Mouse (Mus musculus): ENCODE measurements around the gene Chd4. TPM values are rescaled to one million over a fixed set of nuclear protein-coding genes. Genes with fewer than 3 reads are reported as not detected.

Gene Chd4
- polyA plus RNA-seq, 1 experiment = 133 TPM

GRCm38 (mm10) chr6:125129710-125130402, 34.1 kb downstream of the Chd4 start:
- Histone ChIP-seq H3K4me3 (no peak overlapping the region), H3K4me2 (ENCODE audit: low read depth) (no peak overlapping the region), H3ac (ENCODE audit: control insufficient read depth, insufficient read length) (no peak overlapping the region), H3K79me2 (ENCODE audit: control insufficient read depth, insufficient read depth) (peaks cover 30% of the 10 kb centered on the region), H3K27me3 (ENCODE audit: control insufficient read depth, insufficient read depth, insufficient read length) (no peaks in the 10 kb centered on the region), H3K36me3 (ENCODE audit: control insufficient read depth, insufficient read depth) (peaks cover 41% of the 10 kb centered on the region)
- TF ChIP-seq MYOD1 (IDR thresholded peaks at IDR 0.05; ENCODE audit: control insufficient read depth in 1 of 3, insufficient read length in 2 of 3, low read depth in 2 of 3) (no peak), POLR2AphosphoS2 (IDR thresholded peaks at IDR 0.05; ENCODE audit: insufficient read length, low read depth) (peak; percentile 81)

- Histone ChIP-seq H3K79me2 (ENCODE audit: control insufficient read depth, insufficient read depth) (peaks cover 35% of the 10 kb centered on the region), H3K4me2 (ENCODE audit: low read depth) (peak within 1 kb of the TSS; percentile 95), H3K36me3 (ENCODE audit: control insufficient read depth, insufficient read depth) (peaks cover 39% of the 10 kb centered on the region), H3ac (ENCODE audit: control insufficient read depth, insufficient read length) (peak within 1 kb of the TSS; percentile 67), H3K27me3 (ENCODE audit: control insufficient read depth, insufficient read depth, insufficient read length) (no peaks in the 10 kb centered on the region), H3K4me3 (peak within 1 kb of the TSS; percentile 99)
- no peak for TF ChIP-seq E2F4 (IDR thresholded peaks at IDR 0.05; ENCODE audit: insufficient read depth)
- peak; percentile 45 for TF ChIP-seq SRF (IDR thresholded peaks at IDR 0.05; ENCODE audit: control insufficient read depth, insufficient read length, low read depth)
- no peak for TF ChIP-seq TCF3 (IDR thresholded peaks at IDR 0.05; ENCODE audit: insufficient read length, low read depth)
- peak; percentile 89 for TF ChIP-seq USF1 (IDR thresholded peaks at IDR 0.05; ENCODE audit: low read depth)
- no peak for TF ChIP-seq REST (IDR thresholded peaks at IDR 0.05; ENCODE audit: insufficient read depth, insufficient read length)
- TF ChIP-seq POLR2A (IDR thresholded peaks at IDR 0.05; ENCODE audit: insufficient read length, low read depth) = peak; percentile 95
- no peak for TF ChIP-seq CEBPB (IDR thresholded peaks at IDR 0.05; ENCODE audit: insufficient read depth, poor library complexity, severe bottlenecking)
- TF ChIP-seq MAX (IDR thresholded peaks at IDR 0.05; ENCODE audit: low read depth) = peak; percentile 75
- TF ChIP-seq POLR2AphosphoS2 (IDR thresholded peaks at IDR 0.05; ENCODE audit: insufficient read length, low read depth) = peak; percentile 99
- no peak for TF ChIP-seq MYOD1 (IDR thresholded peaks at IDR 0.05; ENCODE audit: control insufficient read depth in 1 of 3, insufficient read length in 2 of 3, low read depth in 2 of 3)
- TF ChIP-seq MYOG (IDR thresholded peaks at IDR 0.05; ENCODE audit: control insufficient read depth in 1 of 3, insufficient read depth in 1 of 3, insufficient read length in 2 of 3, low read depth in 2 of 3) = no peak
Observed at GRCm38 (mm10) chr6:125131302-125132156, 35.7 kb downstream of the Chd4 start, which contains the start of gene Nop2. Gene Nop2 (plus strand): TSS chr6:125131909.

GRCm38 (mm10) chr6:125132470-125132869, 36.7 kb downstream of the Chd4 start:
- Histone ChIP-seq H3K4me2 (ENCODE audit: low read depth) (peak overlapping the region; percentile 94), H3K27me3 (ENCODE audit: control insufficient read depth, insufficient read depth, insufficient read length) (no peaks in the 10 kb centered on the region), H3K4me3 (peak overlapping the region; percentile 99), H3K36me3 (ENCODE audit: control insufficient read depth, insufficient read depth) (peaks cover 40% of the 10 kb centered on the region), H3ac (ENCODE audit: control insufficient read depth, insufficient read length) (peak overlapping the region; percentile 67), H3K79me2 (ENCODE audit: control insufficient read depth, insufficient read depth) (peaks cover 44% of the 10 kb centered on the region)
- TF ChIP-seq POLR2A (IDR thresholded peaks at IDR 0.05; ENCODE audit: insufficient read length, low read depth) (no peak), TCF3 (IDR thresholded peaks at IDR 0.05; ENCODE audit: insufficient read length, low read depth) (no peak), POLR2AphosphoS2 (IDR thresholded peaks at IDR 0.05; ENCODE audit: insufficient read length, low read depth) (no peak), USF1 (IDR thresholded peaks at IDR 0.05; ENCODE audit: low read depth) (no peak), TCF12 (IDR thresholded peaks at IDR 0.05; ENCODE audit: insufficient read depth, poor library complexity, severe bottlenecking) (no peak), MAX (IDR thresholded peaks at IDR 0.05; ENCODE audit: low read depth) (no peak)

GRCm38 (mm10) chr6:125137002-125137671, 41.4 kb downstream of the Chd4 start:
- Histone ChIP-seq H3K4me2 (ENCODE audit: low read depth) (no peak overlapping the region), H3K4me3 (no peak overlapping the region), H3K79me2 (ENCODE audit: control insufficient read depth, insufficient read depth) (peaks cover 39% of the 10 kb centered on the region), H3K36me3 (ENCODE audit: control insufficient read depth, insufficient read depth) (peaks cover 40% of the 10 kb centered on the region), H3K27me3 (ENCODE audit: control insufficient read depth, insufficient read depth, insufficient read length) (no peaks in the 10 kb centered on the region), H3ac (ENCODE audit: control insufficient read depth, insufficient read length) (no peak overlapping the region)
- TF ChIP-seq TCF3 (IDR thresholded peaks at IDR 0.05; ENCODE audit: insufficient read length, low read depth) = no peak
- TF ChIP-seq MAX (IDR thresholded peaks at IDR 0.05; ENCODE audit: low read depth) = no peak
- TF ChIP-seq SRF (IDR thresholded peaks at IDR 0.05; ENCODE audit: control insufficient read depth, insufficient read length, low read depth) = no peak
- TF ChIP-seq USF1 (IDR thresholded peaks at IDR 0.05; ENCODE audit: low read depth) = no peak
- no peak for TF ChIP-seq REST (IDR thresholded peaks at IDR 0.05; ENCODE audit: insufficient read depth, insufficient read length)
- no peak for TF ChIP-seq E2F4 (IDR thresholded peaks at IDR 0.05; ENCODE audit: insufficient read depth)
- no peak for TF ChIP-seq CEBPB (IDR thresholded peaks at IDR 0.05; ENCODE audit: insufficient read depth, poor library complexity, severe bottlenecking)
- TF ChIP-seq MYOG (IDR thresholded peaks at IDR 0.05; ENCODE audit: control insufficient read depth in 1 of 3, insufficient read depth in 1 of 3, insufficient read length in 2 of 3, low read depth in 2 of 3) = no peak
